Mouse (Mus musculus) CH12.LX (cell line): Measurements from ENCODE around the gene Cmtm7.

Source experiments
- CTCF ChIP-seq, 2 experiments: IDR thresholded peaks in 1 of 2; conservative IDR thresholded peaks in 1 of 2; 2 replicates each; pipeline ENCODE4 v1.5.1; 2011 to 2012; ENCODE audit warnings: low read depth in 2 of 2, low read length in 2 of 2, improper control_type of control experiment in 1 of 2, inconsistent platforms in 1 of 2, mild to moderate bottlenecking in 1 of 2, moderate library complexity in 1 of 2
- JUND ChIP-seq: conservative IDR thresholded peaks from 2 replicates; pipeline ENCODE4 v1.6.1; 2011; ENCODE audit warnings: low read depth, low read length, improper control_type of control experiment
- MAZ ChIP-seq: IDR thresholded peaks from 2 replicates; pipeline ENCODE4 v1.6.1; 2012; ENCODE audit warnings: low read depth, mild to moderate bottlenecking, inconsistent platforms, low read length, improper control_type of control experiment, moderate library complexity
- MEF2A ChIP-seq: IDR thresholded peaks from 2 replicates; pipeline ENCODE4 v1.6.1; 2014; ENCODE audit warnings: low read depth, mild to moderate bottlenecking, inconsistent platforms, low read length, improper control_type of control experiment, borderline replicate concordance
- MXI1 ChIP-seq: IDR thresholded peaks from 2 replicates; pipeline ENCODE4 v1.6.1; 2011; ENCODE audit warnings: mild to moderate bottlenecking, low read depth, low read length, improper control_type of control experiment
- POLR2A ChIP-seq: IDR thresholded peaks from 2 replicates; pipeline ENCODE4 v1.6.1; 2011; ENCODE audit warnings: low read depth, mild to moderate bottlenecking, improper control_type of control experiment, low read length
- ZC3H11A ChIP-seq: IDR thresholded peaks from 2 replicates; pipeline ENCODE4 v1.6.1; 2012; ENCODE audit warnings: low read depth, mild to moderate bottlenecking, inconsistent platforms, low read length, improper control_type of control experiment

DNA sequence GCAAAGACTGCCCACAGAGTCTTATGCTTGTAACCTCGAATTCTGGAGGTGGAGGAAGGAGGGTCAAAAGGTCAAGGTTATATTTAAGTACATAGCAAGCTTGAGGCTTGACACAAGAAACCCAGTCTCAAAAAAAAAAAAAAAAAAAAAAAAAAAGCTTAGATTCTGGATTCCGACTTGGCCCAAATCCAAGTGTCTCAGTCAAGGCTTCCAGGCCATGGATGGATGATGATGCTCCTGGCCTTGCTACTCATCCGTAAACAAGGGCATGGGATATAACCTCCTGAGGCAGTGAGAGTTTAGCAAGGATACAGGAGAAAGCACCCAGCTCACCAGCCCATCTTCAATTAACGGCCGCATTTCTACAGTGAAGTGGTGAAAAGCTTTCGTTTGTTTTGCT lies 7.0 kb downstream of the Cmtm7 start:
- TF ChIP-seq CTCF (conservative IDR thresholded peaks at IDR 0.05 in 1 of 2, IDR thresholded peaks at IDR 0.05 in 1 of 2; ENCODE audit: low read depth in 2 of 2, low read length in 2 of 2) (no peak), POLR2A (no peak), MXI1 (no peak), JUND (no peak), MEF2A (no peak), MAZ (no peak), ZC3H11A (no peak)
